8 mouse cellular contexts compared by ENCODE assay signal in the genomic region with DNA sequence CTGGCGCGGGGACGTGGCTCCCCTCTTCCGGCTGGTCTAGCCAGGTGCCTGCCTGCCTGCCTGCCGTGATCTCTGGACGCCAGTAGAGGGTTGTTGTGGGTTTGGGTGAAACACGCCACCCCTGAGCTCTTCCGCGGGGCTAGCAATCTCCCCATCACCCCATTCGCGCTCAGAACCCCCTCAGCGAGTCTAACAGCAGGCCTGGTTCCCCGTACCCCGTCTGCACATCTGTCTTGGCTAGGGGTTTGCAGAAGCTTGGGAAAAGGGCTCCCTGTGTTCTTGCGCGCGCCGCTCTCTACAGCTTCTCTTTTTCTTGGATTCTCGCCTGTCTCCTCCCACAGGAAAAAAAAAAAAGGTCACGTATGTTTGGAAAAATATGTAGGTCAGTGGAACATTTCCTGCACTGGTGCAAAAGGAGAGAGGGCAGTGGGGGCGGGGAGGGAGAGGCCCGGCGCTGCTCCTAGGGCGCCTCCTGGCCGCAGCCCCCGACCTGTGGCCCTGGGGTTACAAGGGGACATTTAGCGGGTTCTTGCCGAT. TPM values are rescaled to one million over a fixed set of nuclear protein-coding genes. Genes with fewer than 3 reads are reported as not detected.
DNase-seq lines count a peak whose midpoint lies in the region; ATAC-seq and TF ChIP-seq lines count a peak whose summit lies in the region.

No protein-coding gene starts in this region.

- under 1% methylated on average over 28 of the region's 28 CpGs for WGBS in forebrain, postnatal 0 days
- WGBS in large intestine, adult 2 months: 1% methylated on average over 28 of the region's 28 CpGs
- under 1% methylated on average over 28 of the region's 28 CpGs for WGBS in lung, embryonic 16.5 days

- no peak for TF ChIP-seq POLR2A in ES-Bruce4 (IDR thresholded peaks at IDR 0.05; ENCODE audit: insufficient read depth, low read length)

- peak; percentile 51 for DNase-seq in forebrain, postnatal 0 days
- peak; percentile 29 for DNase-seq in heart, postnatal 25 days (ENCODE audit: low spot score)
- peak; percentile 93 for DNase-seq in large intestine, adult 2 months (ENCODE audit: low read depth, low spot score)
- DNase-seq in retina, postnatal 1 day: peak; percentile 87

- H3K4me1 ChIP-seq in ES-Bruce4 (ENCODE audit: control insufficient read depth, insufficient read depth, low read length): no peaks in the 10 kb centered on the region
- no peaks in the 10 kb centered on the region for H3K4me1 ChIP-seq in forebrain, postnatal 0 days (ENCODE audit: insufficient read depth)
- peaks cover 10% of the 10 kb centered on the region; the same call in 1 of the 2 replicates for H3K4me1 ChIP-seq in lung, embryonic 16.5 days (replicated peaks; ENCODE audit: control insufficient read depth, insufficient read depth, low read length)

- no peaks in the 10 kb centered on the region for H3K36me3 ChIP-seq in ES-Bruce4 (ENCODE audit: control insufficient read depth, insufficient read depth, low read length, poor library complexity, severe bottlenecking)
- H3K36me3 ChIP-seq in forebrain, postnatal 0 days (ENCODE audit: insufficient read depth): no peaks in the 10 kb centered on the region
- H3K36me3 ChIP-seq in lung, embryonic 16.5 days (ENCODE audit: control insufficient read depth, insufficient read depth, low read length): no peaks in the 10 kb centered on the region

- no peak overlapping the region for H3K9ac ChIP-seq in ES-Bruce4 (ENCODE audit: low read depth, poor library complexity, severe bottlenecking)
- H3K9ac ChIP-seq in forebrain, postnatal 0 days: peak overlapping the region; percentile 71
- H3K9ac ChIP-seq in lung, embryonic 16.5 days (ENCODE audit: low read length): peak overlapping the region; percentile 75

- H3K4me2 ChIP-seq in forebrain, postnatal 0 days (ENCODE audit: low read depth): peak overlapping the region; percentile 99
- peak overlapping the region; percentile 100 for H3K4me2 ChIP-seq in lung, embryonic 16.5 days (ENCODE audit: low read depth, low read length)

- ATAC-seq in cerebellum, adult (ENCODE audit: insufficient number of reproducible peaks, low FRiP score, low TSS enrichment): peak; percentile 46; the same call in 1 of the 2 replicates
- peak; percentile 32 for ATAC-seq in forebrain, postnatal 0 days
- ATAC-seq in lung, embryonic 16.5 days (ENCODE audit: low read depth): peak; percentile 71
- ATAC-seq in megakaryocyte progenitor cell, adult 5-6 weeks (replicated peaks; ENCODE audit: poor library complexity): no peak

- TF ChIP-seq EP300 in ES-Bruce4 (IDR thresholded peaks at IDR 0.05; ENCODE audit: insufficient read depth, low read depth, low read length): no peak

- peak; percentile 1 for TF ChIP-seq CTCF in ES-Bruce4 (IDR thresholded peaks at IDR 0.05; ENCODE audit: low read depth, low read length)
- TF ChIP-seq CTCF in forebrain, postnatal 0 days (IDR thresholded peaks at IDR 0.05; ENCODE audit: low read depth): peak; percentile 36

- H3K27ac ChIP-seq in ES-Bruce4 (ENCODE audit: insufficient read depth, low read length): no peak overlapping the region
- no peak overlapping the region for H3K27ac ChIP-seq in forebrain, postnatal 0 days (ENCODE audit: low read depth, low read length)
- H3K27ac ChIP-seq in lung, embryonic 16.5 days (ENCODE audit: low read length): peak overlapping the region; percentile 80

- intact Hi-C loops in heart, postnatal 25 days (cut with DNase I): loop anchor here (2.0 to 5.0 kb wide), 3 partner anchors 85 to 182 kb away; no protein-coding TSS in a partner anchor

- peak overlapping the region; percentile 73 for H3K4me3 ChIP-seq in ES-Bruce4 (ENCODE audit: low read depth, low read length)
- peak overlapping the region; percentile 80 for H3K4me3 ChIP-seq in forebrain, postnatal 0 days (ENCODE audit: low read depth, low read length)
- H3K4me3 ChIP-seq in lung, embryonic 16.5 days (ENCODE audit: low read length): peak overlapping the region; percentile 80

- H3K27me3 ChIP-seq in ES-Bruce4 (ENCODE audit: control insufficient read depth, insufficient read depth, low read length, poor library complexity, severe bottlenecking): peaks cover 22% of the 10 kb centered on the region
- peaks cover 21% of the 10 kb centered on the region for H3K27me3 ChIP-seq in forebrain, postnatal 0 days (ENCODE audit: insufficient read depth, low read length)
- peaks cover 24% of the 10 kb centered on the region for H3K27me3 ChIP-seq in lung, embryonic 16.5 days (ENCODE audit: control insufficient read depth, insufficient read depth, low read depth, low read length)

- H3K9me3 ChIP-seq in ES-Bruce4 (replicated peaks; ENCODE audit: control insufficient read depth, insufficient read depth, low read length, poor library complexity, severe bottlenecking): no peaks in the 10 kb centered on the region
- H3K9me3 ChIP-seq in forebrain, postnatal 0 days (ENCODE audit: low read length): no peaks in the 10 kb centered on the region
- H3K9me3 ChIP-seq in lung, embryonic 16.5 days (ENCODE audit: control insufficient read depth, low read length): no peaks in the 10 kb centered on the region

RNA-seq across cellular contexts. Expression of gene Npas2, which starts 1.0 kb away (rescaled TPM):
- polyA plus RNA-seq in ES-Bruce4 (2011; ENCODE audit: insufficient read depth, insufficient read length, low read depth, missing spikeins): 0.52 and 0.75 TPM in 2 replicates
- 4.6 and 13.1 TPM in 2 replicates for total RNA-seq in forebrain, postnatal 0 days (2014; rRNA removed)
- polyA plus RNA-seq in forebrain, postnatal 0 days (2015; fragmentation: Nextera tagmentation; extraction: Ambion mirVana): 3.0 and 3.3 TPM in 2 replicates
- 10 to 100 TPM in 1 of 2 experiments, 1 to 10 TPM in 1; 2.2 to 11.4 TPM for total RNA-seq in heart, postnatal 25 days (2021)
- 13.6 and 33.7 TPM in 2 replicates for polyA plus RNA-seq in large intestine, adult 2 months (2012; rRNA removed)
- polyA plus RNA-seq in lung, embryonic 16.5 days (2015; fragmentation: Nextera tagmentation; extraction: Ambion mirVana): 1.9 and 2.0 TPM in 2 replicates
- 0.07 TPM in 1 of 2 replicates, not detected in the other for total RNA-seq in megakaryocyte progenitor cell, adult 5-6 weeks (2015)
- total RNA-seq in megakaryocyte progenitor cell, adult 5-6 weeks (2017): not detected in 2 replicates

Comparison
In these comparisons a context has a peak if more than half of its experiments do, and no peak if none do; other contexts are left out.
1. DNase-seq: peak in every context shown above with its lines; median percentile 93 in large intestine, adult 2 months; 87 in retina, postnatal 1 day; 51 in forebrain, postnatal 0 days; 29 in heart, postnatal 25 days.